Mouse (Mus musculus) duodenum, adult 2 months (tissue): ENCODE data around the gene Myo3a. TPM values are rescaled to one million over a fixed set of nuclear protein-coding genes. Genes with fewer than 3 reads are reported as not detected.

ENCODE experiments used
- polyA plus RNA-seq: library from polyadenylated mRNA; depleted of rRNA; stranded (reverse); fragments of >200 nt; gene quantifications from 2 replicates; pipeline ENCODE4 v1.2.3, GENCODE M21; 2012; ENCODE audit warnings: low replicate concordance; rRNA removed

Gene Myo3a
- polyA plus RNA-seq, result not detected in 2 replicates

DNA sequence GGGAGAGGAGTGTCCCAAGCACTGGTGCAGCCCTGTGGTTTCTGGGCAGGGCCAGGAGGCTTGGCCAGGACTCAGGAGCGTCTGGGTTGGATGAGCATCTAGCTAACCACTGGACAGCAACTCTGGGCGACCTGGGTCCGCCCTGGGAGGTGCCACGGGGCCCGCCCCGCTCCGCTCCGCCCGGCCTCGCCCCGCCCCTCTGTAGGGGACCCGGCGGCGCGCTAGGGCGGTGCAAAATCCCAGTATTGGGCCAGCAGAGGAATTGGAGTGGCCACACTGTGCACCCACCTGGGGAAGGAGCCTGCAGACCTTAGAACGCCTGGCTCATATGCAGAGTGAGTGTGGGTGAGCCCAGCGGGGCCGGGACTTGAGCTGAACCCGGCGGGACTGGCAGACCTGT lies at the start of gene Myo3a:
Gene Myo3a (plus strand): TSS at position 196 of the 400 bp plus-strand sequence.

DNA sequence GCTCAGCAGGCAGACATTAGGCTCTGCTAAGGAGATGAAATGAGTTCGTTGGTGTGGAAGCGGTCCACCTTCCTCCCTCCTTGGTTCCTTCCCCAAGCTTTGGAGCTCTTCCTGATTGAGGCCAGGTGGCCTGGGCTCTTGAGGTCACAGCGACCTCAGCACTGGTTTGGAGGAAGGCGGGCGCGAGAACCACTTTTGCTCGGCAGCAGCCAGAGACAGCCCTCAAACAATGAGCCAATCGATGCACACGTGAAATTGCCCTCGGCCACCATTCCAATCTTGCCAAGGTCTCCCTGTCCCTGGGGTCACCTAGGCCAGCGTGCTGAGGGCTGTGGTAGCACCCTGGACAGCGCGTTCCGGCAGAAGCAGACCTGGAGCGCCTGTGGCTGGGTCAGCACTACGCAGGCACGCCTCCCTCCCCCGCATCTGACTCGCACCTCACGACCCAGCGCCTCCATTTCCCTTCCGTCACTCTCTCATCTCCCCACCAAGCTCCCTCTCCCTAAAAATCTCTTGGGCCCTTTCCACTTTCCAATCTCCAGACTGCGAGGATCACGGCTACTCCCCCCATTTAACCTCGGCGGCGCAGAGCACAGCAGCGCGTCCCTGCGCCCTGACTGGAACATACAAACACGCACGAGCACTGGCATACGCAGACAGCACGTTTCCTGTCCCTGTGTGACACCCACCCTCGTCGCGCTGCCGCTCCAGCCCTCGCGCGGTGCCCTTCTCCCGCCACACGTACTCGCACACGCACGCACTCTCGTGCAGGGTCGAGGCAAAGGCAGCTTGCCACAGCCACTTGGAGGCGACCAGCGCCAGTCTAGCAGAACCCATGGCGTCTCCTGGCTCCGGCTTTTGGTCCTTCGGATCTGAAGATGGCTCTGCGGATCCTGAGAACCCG lies 394.8 kb downstream of the Myo3a start, which contains the start of gene Gad2:
Gene Gad2 (plus strand): TSS at position 378 of the 904 bp plus-strand sequence.

